Mouse (Mus musculus) gastrocnemius, postnatal 10 days (tissue): ENCODE measurements around the gene Ppp1r12c. TPM values are rescaled to one million over a fixed set of nuclear protein-coding genes. Genes with fewer than 3 reads are reported as not detected.

Experiments used
- DNase-seq: peaks from one replicate; pipeline ENCODE4 v3.0.0; 2021; ENCODE audit warnings: mixed read lengths
- microRNA-seq, 2 experiments: library from miRNA; unstranded; fragments of <30 nt; microRNA quantifications; one replicate each; pipeline ENCODE4 v1.2.0; 2021
- total RNA-seq, 2 experiments: library from RNA; stranded (reverse); gene quantifications; 2 replicates each; pipeline ENCODE4 v1.2.3; 2021

The Ppp1r12c gene
- total RNA-seq, 2 experiments from 2014 or later: 37.9 to 52.6 TPM

DNA sequence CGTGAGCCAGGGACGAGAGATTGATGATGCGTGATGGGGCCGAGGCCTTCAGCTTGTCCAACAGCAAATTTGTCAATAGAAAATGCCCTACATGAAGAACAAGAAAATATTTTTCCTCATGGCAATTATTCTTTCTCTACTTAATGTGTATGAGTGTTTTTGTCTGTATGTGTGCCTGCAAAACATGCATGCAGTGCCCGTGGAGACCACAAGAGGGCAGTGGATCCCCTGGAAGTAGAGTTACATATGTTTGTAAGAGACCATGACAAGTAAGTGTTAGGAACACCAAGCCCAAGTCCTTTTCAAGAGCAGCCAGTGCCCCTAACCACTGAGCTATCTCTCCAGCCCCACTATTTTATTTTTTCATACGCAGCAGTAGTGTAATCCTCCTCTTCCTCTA, 69.9 kb downstream of the Ppp1r12c start:
- peak; percentile 75 for DNase-seq

Small RNA genes within 50 kb of the gene (microRNA-seq; reads per million reads assigned to microRNA genes)
- 0 reads per million in 2 experiments for gene Gm24605

Other genes with a start within 250 kb of the Ppp1r12c start
- gene Ncr1, start 164.0 kb downstream of the Ppp1r12c start, total RNA-seq: not detected
- under 1 TPM in 1 of 2 experiments, not detected in 1; 0.20 TPM for gene Gp6, start 103.9 kb downstream of the Ppp1r12c start, total RNA-seq
- 10 to 100 TPM; 14.3 to 18.9 TPM for gene Rdh13, start 56.0 kb downstream of the Ppp1r12c start, total RNA-seq
- 1 to 10 TPM; 2.2 to 3.5 TPM for gene Eps8l1, start 41.0 kb downstream of the Ppp1r12c start, total RNA-seq
- 100 to 1,000 TPM; 288 to 386 TPM for gene Tnnt1, start 14.7 kb upstream of the Ppp1r12c start, total RNA-seq
- gene Tnni3, start 22.5 kb upstream of the Ppp1r12c start, total RNA-seq: 1 to 10 TPM; 1.4 to 2.3 TPM
- under 1 TPM; 0.14 to 0.23 TPM for gene Dnaaf3, start 30.8 kb upstream of the Ppp1r12c start, total RNA-seq
- under 1 TPM; 0.16 to 0.25 TPM for gene Syt5, start 45.9 kb upstream of the Ppp1r12c start, total RNA-seq
- not detected for gene Ptprh, start 102.4 kb upstream of the Ppp1r12c start, total RNA-seq
- 1 to 10 TPM; 4.6 to 5.2 TPM for gene Tmem86b, start 129.7 kb upstream of the Ppp1r12c start, total RNA-seq
- 10 to 100 TPM; 53.0 to 58.1 TPM for gene Ppp6r1, start 157.3 kb upstream of the Ppp1r12c start, total RNA-seq
- gene Hspbp1, start 183.4 kb upstream of the Ppp1r12c start, total RNA-seq: 10 to 100 TPM; 22.1 to 23.3 TPM
- gene Brsk1, start 188.9 kb upstream of the Ppp1r12c start, total RNA-seq: 1 to 10 TPM; 3.3 to 4.6 TPM
- gene Tmem150b, start 223.6 kb upstream of the Ppp1r12c start, total RNA-seq: under 1 TPM in 1 of 2 experiments, not detected in 1; 0.27 TPM
- gene Kmt5c, start 238.4 kb upstream of the Ppp1r12c start, total RNA-seq: 10 to 100 TPM; 20.6 to 34.1 TPM